Mouse (Mus musculus) liver, adult 2 months (tissue): Measurements from ENCODE around the gene Fzr1. TPM values are rescaled to one million over a fixed set of nuclear protein-coding genes. Genes with fewer than 3 reads are reported as not detected.
A peak's percentile ranks its signal among the peaks of the same experiment; 100 is the strongest.

Experiments
- DNase-seq: peaks from one replicate; pipeline ENCODE4 v3.0.0-alpha.2; 2011; ENCODE audit warnings: low read depth, low spot score; ENCODE audit errors: extremely low read depth
- H3K27ac ChIP-seq: fragments of 200-500 bp; replicated peaks from 2 replicates; pipeline ENCODE4 v1.5.1; 2012; ENCODE audit warnings: low read depth, mild to moderate bottlenecking, control low read depth, inconsistent platforms, low read length; ENCODE audit not compliant: insufficient read depth
- H3K27me3 ChIP-seq: fragments of 200-500 bp; 2 replicates; pipeline ENCODE4 v1.6.1; 2012; ENCODE audit warnings: mild to moderate bottlenecking, moderate library complexity, low read length, inconsistent platforms; ENCODE audit not compliant: control insufficient read depth, insufficient read depth
- H3K36me3 ChIP-seq: fragments of 200-500 bp; 2 replicates; pipeline ENCODE4 v1.6.1; 2012; ENCODE audit warnings: low read length, inconsistent platforms; ENCODE audit not compliant: control insufficient read depth, insufficient read depth
- H3K4me1 ChIP-seq: fragments of 200-500 bp; 2 replicates; pipeline ENCODE4 v1.6.1; 2011; ENCODE audit warnings: low read length; ENCODE audit not compliant: control insufficient read depth, insufficient read depth
- H3K4me3 ChIP-seq: fragments of 200-500 bp; 2 replicates; pipeline ENCODE4 v1.5.1; 2011; ENCODE audit warnings: low read depth, mild to moderate bottlenecking, control low read depth, low read length, moderate library complexity; ENCODE audit not compliant: insufficient read depth
- H3K79me2 ChIP-seq: fragments of 200-500 bp; 2 replicates; pipeline ENCODE4 v1.6.1; 2012; ENCODE audit warnings: inconsistent platforms, mild to moderate bottlenecking, low read length, moderate library complexity; ENCODE audit not compliant: control insufficient read depth, insufficient read depth
- H3K9ac ChIP-seq: fragments of 200-500 bp; 2 replicates; pipeline ENCODE4 v1.6.1; 2012; ENCODE audit warnings: low read depth, mild to moderate bottlenecking, control low read depth, inconsistent platforms, low read length
- CTCF ChIP-seq: fragments of 200-500 bp; IDR thresholded peaks from 2 replicates; pipeline ENCODE4 v1.5.1; 2011; ENCODE audit warnings: low read depth, low read length, control low read depth
- POLR2A ChIP-seq: fragments of 200-500 bp; IDR thresholded peaks from 2 replicates; pipeline ENCODE4 v1.6.1; 2011; ENCODE audit warnings: low read length, control low read depth; ENCODE audit not compliant: insufficient read depth; ENCODE audit errors: extremely low read depth
- WGBS: fragments of 180-500 bp; shearing (Covaris S2); methylation state at CpG from one replicate; pipeline ENCODE4 v1.1.7; 2018; 5-methylcytosine and 5-hydroxymethylcytosine counted together
- polyA plus RNA-seq: library from polyadenylated mRNA; depleted of rRNA; stranded (reverse); fragments of >200 nt; gene quantifications from 2 replicates; pipeline ENCODE4 v1.2.3, GENCODE M21; 2012; rRNA removed
- total RNA-seq: library from RNA; depleted of rRNA; stranded (reverse); fragments of >200 nt; gene quantifications from 2 replicates; pipeline ENCODE4 v1.2.3, GENCODE M21; 2014; rRNA removed

The Fzr1 gene
- total RNA-seq = 6.2 and 8.1 TPM in 2 replicates
- 20.9 and 29.9 TPM in 2 replicates for polyA plus RNA-seq

GRCm38 (mm10) chr10:81377793-81378552, at the start of gene Fzr1:
TSS of gene Fzr1 (minus strand) at chr10:81378516.
- no peaks in the 10 kb centered on the region for H3K36me3 ChIP-seq
- H3K27me3 ChIP-seq = no peaks in the 10 kb centered on the region
- peaks cover 10% of the 10 kb centered on the region for H3K4me1 ChIP-seq
- WGBS = under 1% methylated on average over 57 of the region's 59 CpGs
- H3K79me2 ChIP-seq = peaks cover 20% of the 10 kb centered on the region; the same call in 1 of the 2 replicates
- peak within 1 kb of the TSS; percentile 77 for H3K4me3 ChIP-seq
- DNase-seq = no peak
- TF ChIP-seq CTCF (no peak), POLR2A (peak; percentile 51; the same call in 1 of the 2 replicates)
- peak within 1 kb of the TSS; percentile 90 for H3K9ac ChIP-seq
- peak within 1 kb of the TSS; percentile 60 for H3K27ac ChIP-seq

DNA sequence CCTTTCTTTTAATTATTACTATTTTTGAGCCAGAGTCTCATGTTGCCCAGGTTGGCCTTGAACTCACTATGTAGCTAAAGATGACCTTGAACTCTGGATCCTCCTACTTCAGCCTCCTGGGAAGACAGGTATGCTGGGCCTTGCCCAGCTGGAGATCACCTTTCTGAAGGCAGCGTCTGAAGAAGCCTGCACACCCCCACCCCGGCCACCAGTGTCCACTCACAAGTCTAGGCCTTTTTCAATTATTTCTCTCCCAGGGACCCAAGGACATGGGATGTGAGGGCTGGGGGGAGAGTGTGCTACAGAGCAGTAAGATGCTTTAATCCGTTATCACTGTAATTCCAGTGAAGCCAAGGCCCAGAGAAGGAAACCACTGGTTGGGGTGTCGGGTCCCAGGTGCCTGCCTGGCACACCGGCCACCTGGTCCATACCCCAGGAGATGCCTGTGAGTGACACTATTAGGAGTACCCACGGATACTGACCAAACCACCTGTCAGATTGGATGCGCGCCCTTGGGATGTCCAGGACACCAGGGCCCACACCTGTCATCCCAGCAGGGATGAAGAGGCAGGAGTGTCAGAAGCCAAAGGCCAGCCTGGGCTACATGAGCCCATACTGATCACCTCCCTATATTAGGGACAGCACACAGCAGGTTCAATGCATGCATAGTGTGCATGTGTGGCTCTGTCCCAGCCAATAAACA, 49.6 kb upstream of the Fzr1 start:
- TF ChIP-seq POLR2A (no peak), CTCF (no peak)
- no peaks in the 10 kb centered on the region for H3K27me3 ChIP-seq
- no peak overlapping the region for H3K4me3 ChIP-seq
- H3K27ac ChIP-seq = no peak overlapping the region
- DNase-seq = no peak
- H3K79me2 ChIP-seq = peaks cover 32% of the 10 kb centered on the region
- no peaks in the 10 kb centered on the region for H3K36me3 ChIP-seq
- H3K9ac ChIP-seq = no peak overlapping the region
- peaks cover 36% of the 10 kb centered on the region for H3K4me1 ChIP-seq
- 92% methylated on average over 8 of the region's 8 CpGs for WGBS

- WGBS = 35% methylated on average over 3 of the region's 3 CpGs
- DNase-seq = no peak
- no peak for TF ChIP-seq POLR2A
- TF ChIP-seq CTCF = no peak
- Histone ChIP-seq H3K4me1 (peaks cover 38% of the 10 kb centered on the region), H3K36me3 (no peaks in the 10 kb centered on the region), H3K9ac (peak overlapping the region; percentile 14), H3K27me3 (no peaks in the 10 kb centered on the region), H3K4me3 (peak overlapping the region; percentile 84; the same call in 1 of the 2 replicates), H3K79me2 (peaks cover 39% of the 10 kb centered on the region), H3K27ac (peak overlapping the region; percentile 10; the same call in 1 of the 2 replicates)
Measured at GRCm38 (mm10) chr10:81427327-81427726, 49.0 kb upstream of the Fzr1 start.

DNA sequence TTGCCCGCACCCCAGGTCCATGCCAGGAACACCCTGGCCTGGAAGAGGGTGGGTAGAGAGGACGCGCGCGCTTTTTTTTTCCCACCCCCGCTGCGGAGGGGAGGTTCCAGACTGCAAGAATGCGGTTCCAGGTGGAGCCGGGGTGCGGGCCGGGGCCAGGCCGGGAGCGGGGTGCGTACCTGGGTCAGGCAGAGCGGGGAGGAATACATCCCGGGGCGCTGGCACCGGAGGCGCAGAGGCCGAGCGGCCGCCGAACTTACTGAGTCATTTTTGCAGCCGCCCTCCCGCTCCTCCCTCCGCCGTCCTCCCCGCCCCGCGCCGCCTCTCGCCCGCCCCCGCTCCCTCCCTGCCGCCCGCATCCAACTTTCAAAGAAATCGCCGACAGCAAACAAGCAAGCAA, 48.6 kb upstream of the Fzr1 start:
- TF ChIP-seq CTCF (no peak), POLR2A (peak; percentile 77)
- Histone ChIP-seq H3K4me1 (peaks cover 35% of the 10 kb centered on the region), H3K36me3 (no peaks in the 10 kb centered on the region), H3K27me3 (no peaks in the 10 kb centered on the region), H3K27ac (peak overlapping the region; percentile 98), H3K9ac (peak overlapping the region; percentile 86), H3K4me3 (peak overlapping the region; percentile 84), H3K79me2 (peaks cover 41% of the 10 kb centered on the region)
- WGBS = 1% methylated on average over 38 of the region's 38 CpGs
- DNase-seq = peak; percentile 68

DNA sequence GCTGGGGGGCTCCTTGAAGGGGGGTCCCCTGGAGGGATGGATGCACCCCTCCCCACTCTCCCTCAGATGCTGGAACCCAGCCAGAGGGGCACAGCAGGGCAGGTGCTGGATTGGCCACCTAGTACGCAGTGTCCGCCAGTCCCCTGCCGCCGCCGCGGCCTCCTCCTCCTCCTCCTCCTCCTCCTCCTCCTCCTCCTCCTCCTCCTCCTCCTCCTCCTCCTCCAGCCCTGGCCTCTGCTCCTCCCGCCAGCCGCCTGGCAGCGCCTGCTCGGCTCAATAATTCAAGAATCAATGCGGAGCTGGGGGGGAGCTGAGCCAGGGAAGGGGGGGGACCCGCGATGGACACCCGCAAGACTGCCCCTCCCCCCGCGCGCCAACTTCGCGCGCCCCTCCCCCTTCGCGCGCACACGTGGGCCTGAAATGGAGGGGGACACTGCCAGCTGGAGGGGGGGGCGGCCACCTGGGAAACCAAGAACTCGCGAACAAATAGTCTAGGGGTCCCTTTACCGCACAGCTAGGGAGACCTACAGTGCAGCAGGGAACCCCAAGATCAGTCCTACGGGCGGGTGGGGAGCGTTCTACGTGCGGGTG, 47.9 kb upstream of the Fzr1 start:
- H3K27me3 ChIP-seq = no peaks in the 10 kb centered on the region
- H3K27ac ChIP-seq = peak overlapping the region; percentile 98
- peak overlapping the region; percentile 86 for H3K9ac ChIP-seq
- H3K4me3 ChIP-seq = peak overlapping the region; percentile 84
- no peak for TF ChIP-seq CTCF
- TF ChIP-seq POLR2A = no peak
- DNase-seq = peak; percentile 37
- 0% methylated on average over 25 of the region's 33 CpGs for WGBS
- H3K79me2 ChIP-seq = peaks cover 48% of the 10 kb centered on the region
- no peaks in the 10 kb centered on the region for H3K36me3 ChIP-seq
- H3K4me1 ChIP-seq = peaks cover 33% of the 10 kb centered on the region
